Mouse (Mus musculus) heart, adult 2 months (tissue): ENCODE measurements around the gene Ccr4. TPM values are rescaled to one million over a fixed set of nuclear protein-coding genes. Genes with fewer than 3 reads are reported as not detected.
A peak's percentile ranks its signal among the peaks of the same experiment; 100 is the strongest.

Experiments used
- DNase-seq, 2 experiments: peaks; one replicate each; pipeline ENCODE4 v3.0.0; 2021
- H3K27ac ChIP-seq: fragments of 200-600 bp; 2 replicates; pipeline ENCODE4 v1.8.1; 2022
- H3K27me3 ChIP-seq: fragments of 200-500 bp; 2 replicates; pipeline ENCODE4 v1.6.1; 2012; ENCODE audit warnings: mild to moderate bottlenecking, low read length, inconsistent platforms, mixed read lengths; ENCODE audit not compliant: control insufficient read depth, insufficient read depth
- H3K36me3 ChIP-seq: fragments of 200-500 bp; 2 replicates; pipeline ENCODE4 v1.6.1; 2012; ENCODE audit warnings: low read length, inconsistent platforms; ENCODE audit not compliant: control insufficient read depth, insufficient read depth
- H3K4me1 ChIP-seq: fragments of 200-500 bp; 2 replicates; pipeline ENCODE4 v1.6.1; 2011; ENCODE audit warnings: low read length; ENCODE audit not compliant: control insufficient read depth, insufficient read depth
- H3K4me3 ChIP-seq: fragments of 200-600 bp; 2 replicates; pipeline ENCODE4 v1.8.1; 2022
- H3K79me2 ChIP-seq: fragments of 200-500 bp; replicated peaks from 2 replicates; pipeline ENCODE4 v1.6.1; 2012; ENCODE audit warnings: mild to moderate bottlenecking, inconsistent platforms, low read length, moderate library complexity, mixed read lengths; ENCODE audit not compliant: control insufficient read depth, insufficient read depth
- H3K9ac ChIP-seq: fragments of 200-500 bp; 2 replicates; pipeline ENCODE4 v1.6.1; 2012; ENCODE audit warnings: low read depth, mild to moderate bottlenecking, control low read depth, inconsistent platforms, low read length, mixed read lengths
- CTCF ChIP-seq: fragments of 200-600 bp; IDR thresholded peaks from 2 replicates; pipeline ENCODE4 v1.8.1; 2022; ENCODE audit warnings: antibody characterized with exemption, mild to moderate bottlenecking, moderate library complexity
- EP300 ChIP-seq: fragments of 200-500 bp; IDR thresholded peaks from 2 replicates; pipeline ENCODE4 v1.6.1; 2011; ENCODE audit warnings: low read depth, low read length, control low read depth; ENCODE audit not compliant: insufficient read depth
- POLR2A ChIP-seq: fragments of 200-500 bp; IDR thresholded peaks from 2 replicates; pipeline ENCODE4 v1.6.1; 2011; ENCODE audit warnings: mild to moderate bottlenecking, low read depth, low read length, control low read depth; ENCODE audit not compliant: insufficient read depth
- WGBS: fragments of 180-500 bp; shearing (Covaris S2); methylation state at CpG from one replicate; pipeline ENCODE4 v1.1.7; 2018; 5-methylcytosine and 5-hydroxymethylcytosine counted together
- intact Hi-C: fragments of 180-260 bp; cut with DNase I; formaldehyde crosslinking; loops from one replicate; pipeline ENCODE4 v1.15.1; 2025
- polyA plus RNA-seq: library from polyadenylated mRNA; depleted of rRNA; stranded (reverse); fragments of >200 nt; gene quantifications from 2 replicates; pipeline ENCODE4 v1.2.3, GENCODE M21; 2012
- total RNA-seq, 2 experiments: library from RNA; stranded (reverse); gene quantifications; 2 replicates each; pipeline ENCODE4 v1.2.3; 2021

The Ccr4 gene
- total and polyA plus RNA-seq, 3 experiments = not detected

DNA sequence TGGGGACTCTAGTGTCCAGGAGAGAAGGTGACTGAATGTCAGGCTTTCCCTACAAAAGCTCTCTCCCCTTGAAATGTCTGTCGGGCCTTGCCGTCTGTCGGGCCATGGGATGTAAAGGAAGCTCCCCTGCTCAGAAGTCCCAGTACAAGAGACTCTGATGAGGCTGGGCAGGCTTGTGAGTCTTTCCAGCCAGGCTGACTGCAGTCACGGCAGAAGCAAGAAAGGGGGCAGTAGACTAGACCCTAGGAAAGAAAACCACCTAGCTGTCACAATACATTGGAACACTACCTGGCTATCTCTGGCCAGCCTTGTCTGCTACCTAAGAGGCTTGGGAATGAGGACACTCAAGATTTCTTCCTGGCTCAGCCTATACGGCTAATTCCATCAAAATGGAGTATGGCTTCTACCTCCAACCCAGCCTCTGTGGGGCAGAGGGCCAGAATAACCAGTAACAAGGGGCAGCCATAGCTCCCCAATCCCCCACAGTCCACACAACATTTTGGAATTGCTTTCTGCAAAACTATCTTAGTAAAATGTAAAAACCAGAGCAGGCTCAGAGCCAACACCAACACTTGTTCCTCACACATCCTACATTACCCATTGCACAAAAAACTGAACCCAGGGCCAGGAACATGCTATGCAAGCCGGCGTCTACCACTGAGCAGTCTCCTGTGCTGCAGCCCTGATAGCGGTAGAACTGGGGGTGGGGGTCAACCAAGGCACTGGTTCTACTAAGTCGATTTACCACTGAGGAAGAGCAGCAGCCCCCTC lies 30.2 kb upstream of the Ccr4 start:
- no peaks in the 10 kb centered on the region for H3K36me3 ChIP-seq
- WGBS = 82% methylated on average over 9 of the region's 9 CpGs
- H3K9ac ChIP-seq = no peak overlapping the region
- no peaks in the 10 kb centered on the region for H3K4me1 ChIP-seq
- H3K4me3 ChIP-seq = no peak overlapping the region
- intact Hi-C loops = no loop called here
- H3K27me3 ChIP-seq = no peaks in the 10 kb centered on the region
- H3K79me2 ChIP-seq = no peaks in the 10 kb centered on the region
- TF ChIP-seq CTCF (no peak), EP300 (no peak), POLR2A (no peak)
- DNase-seq = no peak
- no peak overlapping the region for H3K27ac ChIP-seq

DNA sequence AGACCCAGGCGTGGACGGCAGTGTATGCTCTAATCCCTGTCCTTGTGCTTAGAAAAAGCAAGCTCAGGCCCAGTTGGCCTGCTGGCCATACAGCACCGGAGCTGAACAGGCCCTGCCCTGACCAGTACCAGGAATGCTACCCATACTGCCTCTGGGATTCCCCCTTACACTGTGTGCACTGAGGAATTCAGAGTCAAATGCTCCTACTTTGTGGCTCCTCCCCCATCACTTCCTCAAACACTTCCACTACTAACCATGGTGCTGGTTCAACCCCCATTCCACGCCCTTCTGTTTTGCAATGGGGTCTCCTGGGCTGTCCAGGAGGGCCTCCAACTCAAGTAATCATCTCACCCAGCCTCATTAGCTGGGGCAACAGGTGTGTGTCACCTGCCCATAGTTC lies 29.1 kb upstream of the Ccr4 start:
- DNase-seq = no peak
- H3K27me3 ChIP-seq = no peaks in the 10 kb centered on the region
- no peaks in the 10 kb centered on the region for H3K79me2 ChIP-seq
- TF ChIP-seq POLR2A (no peak), CTCF (no peak), EP300 (no peak)
- intact Hi-C loops = no loop called here
- no peak overlapping the region for H3K27ac ChIP-seq
- no peaks in the 10 kb centered on the region for H3K36me3 ChIP-seq
- H3K9ac ChIP-seq = no peak overlapping the region
- no peak overlapping the region for H3K4me3 ChIP-seq
- no peaks in the 10 kb centered on the region for H3K4me1 ChIP-seq
- 81% methylated on average over 4 of the region's 4 CpGs for WGBS

DNA sequence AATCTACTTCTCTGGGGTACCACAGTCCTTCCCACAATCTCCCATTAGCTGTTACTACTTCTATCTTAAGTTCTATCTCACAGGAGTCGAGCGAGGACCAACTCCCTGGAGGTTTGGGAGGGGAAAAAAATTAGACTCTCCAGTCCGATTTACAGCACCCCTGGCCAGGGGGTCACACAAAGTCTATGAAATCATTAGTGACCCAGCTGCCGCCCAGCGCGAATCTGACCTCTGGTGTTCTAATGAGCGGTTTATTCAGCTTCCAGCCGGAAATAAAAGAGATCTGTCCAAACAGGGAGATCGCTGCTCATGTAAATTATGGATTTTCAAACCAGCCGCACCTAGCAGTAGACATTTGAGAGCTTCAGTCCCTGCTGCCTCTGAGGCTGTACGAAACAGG lies 26.6 kb upstream of the Ccr4 start:
- 68% methylated on average over 11 of the region's 11 CpGs for WGBS
- TF ChIP-seq CTCF (no peak), EP300 (no peak), POLR2A (no peak)

DNA sequence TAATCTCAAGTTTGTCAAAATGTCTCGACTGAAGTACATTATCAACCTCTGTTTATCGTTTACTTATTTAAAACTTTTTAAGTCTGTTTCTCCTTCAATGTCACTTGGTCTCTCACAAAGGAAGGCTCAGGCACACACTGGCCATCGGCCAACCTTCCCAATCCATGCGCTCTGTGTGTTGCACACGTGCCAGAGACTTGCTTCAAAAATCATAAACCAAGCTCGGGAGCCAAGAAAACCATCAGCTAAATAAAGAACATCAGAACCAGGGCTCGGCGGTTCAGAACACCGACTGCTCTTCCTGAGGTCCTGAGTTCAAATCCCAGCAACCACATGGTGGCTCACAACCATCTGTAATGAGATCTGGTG lies 23.9 kb upstream of the Ccr4 start:
- peak; percentile 28 to 35 for DNase-seq
- no peaks in the 10 kb centered on the region for H3K36me3 ChIP-seq
- H3K4me1 ChIP-seq = peaks cover 3% of the 10 kb centered on the region; the same call in 1 of the 2 replicates
- TF ChIP-seq EP300 (no peak), POLR2A (no peak), CTCF (no peak)
- no peak overlapping the region for H3K4me3 ChIP-seq
- WGBS = 23% methylated on average over 9 of the region's 9 CpGs
- no peak overlapping the region for H3K9ac ChIP-seq
- no peaks in the 10 kb centered on the region for H3K27me3 ChIP-seq
- intact Hi-C loops = no loop called here
- no peak overlapping the region for H3K27ac ChIP-seq
- no peaks in the 10 kb centered on the region for H3K79me2 ChIP-seq

More for the DNA sequence above, 26.6 kb upstream of the Ccr4 start:
- Histone ChIP-seq H3K4me1 (peaks cover 3% of the 10 kb centered on the region; the same call in 1 of the 2 replicates), H3K79me2 (no peaks in the 10 kb centered on the region), H3K36me3 (no peaks in the 10 kb centered on the region), H3K27ac (no peak overlapping the region), H3K4me3 (no peak overlapping the region), H3K9ac (no peak overlapping the region), H3K27me3 (no peaks in the 10 kb centered on the region)
- no peak for DNase-seq
- intact Hi-C loops = no loop called here

DNA sequence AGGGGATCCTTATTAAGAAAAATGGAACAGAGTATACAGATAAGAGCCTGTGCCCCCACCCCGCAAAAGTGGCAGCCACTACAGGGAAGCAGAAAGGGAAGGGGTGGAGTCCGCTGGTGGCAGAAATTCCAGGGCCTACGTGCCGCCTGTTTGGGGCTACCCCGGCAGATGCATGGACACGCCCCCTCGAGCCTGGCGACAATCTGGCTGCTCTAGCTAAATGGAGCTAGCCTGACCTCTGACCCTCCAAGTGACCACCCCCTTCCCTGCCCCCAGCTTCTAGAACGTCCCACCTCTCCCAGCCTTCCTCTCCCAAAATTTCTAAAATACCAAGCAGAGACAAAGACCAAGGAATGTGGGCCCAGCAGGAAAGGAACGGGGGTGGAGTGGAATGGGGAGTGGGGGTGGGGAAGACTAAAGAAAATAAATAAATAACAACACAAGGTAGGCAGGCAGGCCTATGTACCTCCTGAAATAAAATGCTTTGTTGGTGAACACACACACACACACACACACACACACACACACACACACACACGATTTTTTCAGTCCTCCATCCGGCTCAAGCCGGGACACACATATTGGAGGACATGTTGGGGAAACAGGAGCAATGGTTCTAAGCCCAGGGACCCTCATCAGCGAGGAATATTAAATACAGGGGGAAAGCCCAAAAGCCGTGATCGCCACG lies 23.4 kb upstream of the Ccr4 start:
- intact Hi-C loops = no loop called here
- H3K79me2 ChIP-seq = no peaks in the 10 kb centered on the region
- H3K4me3 ChIP-seq = no peak overlapping the region
- no peak overlapping the region for H3K27ac ChIP-seq
- H3K27me3 ChIP-seq = no peaks in the 10 kb centered on the region
- H3K9ac ChIP-seq = no peak overlapping the region
- H3K4me1 ChIP-seq = peaks cover 3% of the 10 kb centered on the region; the same call in 1 of the 2 replicates
- 36% methylated on average over 17 of the region's 17 CpGs for WGBS
- TF ChIP-seq POLR2A = no peak
- no peak for TF ChIP-seq CTCF
- no peak for TF ChIP-seq EP300
- H3K36me3 ChIP-seq = no peaks in the 10 kb centered on the region
- DNase-seq = peak; percentile 26 to 32

DNA sequence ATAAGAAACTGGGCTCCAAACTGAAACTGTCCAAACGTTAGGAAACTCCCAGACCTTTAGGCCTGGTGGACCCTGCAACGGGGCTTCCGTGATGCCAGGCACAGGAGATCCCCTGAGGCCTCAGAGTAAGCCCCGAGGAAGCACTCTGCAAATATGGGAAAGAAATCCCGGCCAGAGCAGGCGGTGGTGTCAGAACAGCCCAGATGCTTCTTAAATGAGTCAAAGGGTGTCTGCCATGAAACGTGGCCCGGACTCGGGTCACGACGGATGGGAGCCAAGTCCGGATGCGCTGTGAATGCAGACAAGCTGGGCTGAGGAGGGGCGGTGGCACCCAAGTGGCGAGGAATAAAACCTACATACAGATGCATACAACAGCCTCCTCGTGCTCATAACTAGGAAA lies 22.4 kb upstream of the Ccr4 start:
- H3K27me3 ChIP-seq = no peaks in the 10 kb centered on the region
- DNase-seq = peak; percentile 68 to 71
- no peaks in the 10 kb centered on the region for H3K36me3 ChIP-seq
- peak overlapping the region; percentile 11; the same call in 1 of the 2 replicates for H3K27ac ChIP-seq
- H3K4me1 ChIP-seq = peaks cover 3% of the 10 kb centered on the region; the same call in 1 of the 2 replicates
- intact Hi-C loops = no loop called here
- 10% methylated on average over 16 of the region's 16 CpGs for WGBS
- no peak for TF ChIP-seq POLR2A
- no peak for TF ChIP-seq CTCF
- TF ChIP-seq EP300 = no peak
- no peaks in the 10 kb centered on the region for H3K79me2 ChIP-seq
- H3K9ac ChIP-seq = no peak overlapping the region
- H3K4me3 ChIP-seq = peak overlapping the region; percentile 19; the same call in 1 of the 2 replicates
